8 mouse cellular contexts compared by ENCODE assay signal in the genomic region with DNA sequence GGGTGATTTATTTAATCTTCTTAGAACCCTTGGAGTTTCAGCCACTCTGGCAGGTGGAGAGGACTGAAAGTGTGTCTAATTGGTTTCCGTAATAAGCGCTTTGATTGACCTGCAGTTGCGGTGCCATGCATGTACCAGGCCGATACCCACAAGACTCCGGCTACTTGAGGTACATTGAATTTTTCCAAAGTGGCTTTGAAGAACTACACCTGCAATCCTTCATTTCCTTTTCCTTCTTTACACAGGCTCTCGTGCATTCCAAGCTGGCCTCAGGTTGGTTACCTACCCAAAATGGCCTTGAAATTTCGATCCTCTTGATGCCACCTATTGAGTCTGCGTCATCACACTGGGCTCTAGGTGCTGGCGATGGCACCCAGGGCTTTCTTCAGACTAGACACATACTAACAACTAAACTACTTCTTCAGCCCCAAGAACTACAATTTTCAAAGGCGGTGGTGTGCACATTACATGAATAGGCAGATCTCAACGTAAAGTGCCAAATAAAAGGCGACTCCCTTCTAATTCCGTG. TPM values are rescaled to one million over a fixed set of nuclear protein-coding genes. Genes with fewer than 3 reads are reported as not detected.
DNase-seq lines count a peak whose midpoint lies in the region; ATAC-seq and TF ChIP-seq lines count a peak whose summit lies in the region.

No protein-coding gene starts in this region.

- no peaks in the 10 kb centered on the region for H3K27me3 ChIP-seq in heart, embryonic 10.5 days (ENCODE audit: insufficient read depth, poor library complexity, severe bottlenecking)
- H3K27me3 ChIP-seq in hindbrain, embryonic 10.5 days (ENCODE audit: insufficient read depth, poor library complexity, severe bottlenecking) = no peaks in the 10 kb centered on the region
- no peaks in the 10 kb centered on the region for H3K27me3 ChIP-seq in lung, embryonic 16.5 days (ENCODE audit: control insufficient read depth, insufficient read depth, low read depth, low read length)

- 0 out of 2 replicates have a peak, but pooled peaks cover 3% of the 10 kb centered on the region for H3K36me3 ChIP-seq in heart, embryonic 10.5 days
- H3K36me3 ChIP-seq in ES-E14 (ENCODE audit: control insufficient read depth, insufficient read depth, low read length, poor library complexity, severe bottlenecking) = no peaks in the 10 kb centered on the region
- H3K36me3 ChIP-seq in hindbrain, embryonic 10.5 days = peaks cover 20% of the 10 kb centered on the region
- no peaks in the 10 kb centered on the region for H3K36me3 ChIP-seq in lung, embryonic 16.5 days (ENCODE audit: control insufficient read depth, insufficient read depth, low read length)

- peak overlapping the region; percentile 99 for H3K4me3 ChIP-seq in heart, embryonic 10.5 days
- H3K4me3 ChIP-seq in ES-E14 (ENCODE audit: insufficient read depth in 1 of 2, low read depth in 1 of 2, low read length in 2 of 2, poor library complexity in 1 of 2, severe bottlenecking in 1 of 2) = peak overlapping the region; percentile 73 to 100
- peak overlapping the region; percentile 97 for H3K4me3 ChIP-seq in hindbrain, embryonic 10.5 days
- H3K4me3 ChIP-seq in lung, embryonic 16.5 days (ENCODE audit: low read length) = peak overlapping the region; percentile 83

- H3K27ac ChIP-seq in heart, embryonic 10.5 days = peak overlapping the region; percentile 99
- no peak overlapping the region for H3K27ac ChIP-seq in ES-E14 (ENCODE audit: insufficient read depth, low read depth, low read length, poor library complexity, severe bottlenecking)
- H3K27ac ChIP-seq in hindbrain, embryonic 10.5 days = peak overlapping the region; percentile 100
- peak overlapping the region; percentile 99 for H3K27ac ChIP-seq in lung, embryonic 16.5 days (ENCODE audit: low read length)

- in situ Hi-C loops in ES-E14 (cut with MboI; ENCODE audit: low sequenced_read_pairs in 2 of 2, unreplicated experiment in 2 of 2) = no loop called here

- DNase-seq in heart, embryonic 10.5 days (ENCODE audit: low spot score) = no peak
- DNase-seq in heart, adult 9 months (ENCODE audit: low spot score in 2 of 2) = no peak
- DNase-seq in ES-E14 (ENCODE audit: low read depth, low spot score) = no peak
- no peak for DNase-seq in hindbrain, embryonic 10.5 days (ENCODE audit: low spot score)
- DNase-seq in urinary bladder, postnatal 14 days (ENCODE audit: low spot score) = no peak
- no peak for DNase-seq in gastrocnemius, adult 8-10 months (ENCODE audit: low spot score in 2 of 2)

- H3K9me3 ChIP-seq in heart, embryonic 10.5 days = no peaks in the 10 kb centered on the region
- no peaks in the 10 kb centered on the region for H3K9me3 ChIP-seq in ES-E14 (ENCODE audit: control insufficient read depth, insufficient read depth, low read depth, low read length)
- no peaks in the 10 kb centered on the region for H3K9me3 ChIP-seq in hindbrain, embryonic 10.5 days
- no peaks in the 10 kb centered on the region for H3K9me3 ChIP-seq in lung, embryonic 16.5 days (ENCODE audit: control insufficient read depth, low read length)

- WGBS in heart, embryonic 10.5 days = 49% methylated on average over 13 of the region's 13 CpGs
- WGBS in hindbrain, embryonic 10.5 days = 53% methylated on average over 13 of the region's 13 CpGs
- 34% methylated on average over 13 of the region's 13 CpGs for WGBS in lung, embryonic 16.5 days

- H3K4me2 ChIP-seq in lung, embryonic 16.5 days (ENCODE audit: low read depth, low read length) = peak overlapping the region; percentile 71

- no peak for ATAC-seq in lung, embryonic 16.5 days (ENCODE audit: low read depth)
- ATAC-seq in cerebellum, adult (ENCODE audit: insufficient number of reproducible peaks, low FRiP score, low TSS enrichment) = no peak

- H3K4me1 ChIP-seq in heart, embryonic 10.5 days = peaks cover 20% of the 10 kb centered on the region
- peaks cover 2 to 19% of the 10 kb centered on the region in 2 experiments for H3K4me1 ChIP-seq in ES-E14 (ENCODE audit: control insufficient read depth in 2 of 2, insufficient read depth in 2 of 2, low read length in 2 of 2, poor library complexity in 1 of 2)
- peaks cover 33% of the 10 kb centered on the region for H3K4me1 ChIP-seq in hindbrain, embryonic 10.5 days (replicated peaks)
- peaks cover 24% of the 10 kb centered on the region for H3K4me1 ChIP-seq in lung, embryonic 16.5 days (replicated peaks; ENCODE audit: control insufficient read depth, insufficient read depth, low read length)

- H3K9ac ChIP-seq in ES-E14 (ENCODE audit: insufficient read depth, low read depth, low read length, poor library complexity, severe bottlenecking) = peak overlapping the region; percentile 100
- peak overlapping the region; percentile 96 for H3K9ac ChIP-seq in lung, embryonic 16.5 days (ENCODE audit: low read length)

TF ChIP-seq in ES-E14, 5 proteins besides CTCF, POLR2A, EP300 and RAD21:
- TF ChIP-seq ZNF384 (IDR thresholded peaks at IDR 0.05; ENCODE audit: low read depth, low read length) (no peak), CHD2 (IDR thresholded peaks at IDR 0.05; ENCODE audit: low read depth, low read length) (no peak), MAFK (IDR thresholded peaks at IDR 0.05; ENCODE audit: insufficient read depth, low read depth, low read length) (no peak), ZC3H11A (IDR thresholded peaks at IDR 0.05; ENCODE audit: borderline replicate concordance, low read depth, low read length) (no peak), HCFC1 (IDR thresholded peaks at IDR 0.05; ENCODE audit: borderline replicate concordance, insufficient read depth, low read length) (no peak)

RNA-seq across cellular contexts. Expression of a gene that starts 0.4 kb away (rescaled TPM):
- 90.6 and 104 TPM in 2 replicates for polyA plus RNA-seq in heart, embryonic 10.5 days (2016; fragmentation: Nextera tagmentation; extraction: Ambion mirVana)
- 27.2 and 31.1 TPM in 2 replicates for total RNA-seq in ES-E14 (2012; rRNA removed)
- 146 and 148 TPM in 2 replicates for polyA plus RNA-seq in hindbrain, embryonic 10.5 days (2016; fragmentation: Nextera tagmentation; extraction: Ambion mirVana)
- polyA plus RNA-seq in lung, embryonic 16.5 days (2015; fragmentation: Nextera tagmentation; extraction: Ambion mirVana) = 140 and 166 TPM in 2 replicates
- total RNA-seq in gastrocnemius, adult 8-10 months (2022) = 10 to 100 TPM; 53.9 to 62.9 (median 58.3) TPM

RNA-seq across cellular contexts. Expression of a gene that starts 34.5 kb away (rescaled TPM):
- polyA plus RNA-seq in heart, embryonic 10.5 days (2016; fragmentation: Nextera tagmentation; extraction: Ambion mirVana) = 0.65 and 0.89 TPM in 2 replicates
- total RNA-seq in ES-E14 (2012; rRNA removed) = 2.9 and 4.6 TPM in 2 replicates
- polyA plus RNA-seq in hindbrain, embryonic 10.5 days (2016; fragmentation: Nextera tagmentation; extraction: Ambion mirVana) = 1.3 and 2.4 TPM in 2 replicates
- 0.20 and 0.25 TPM in 2 replicates for polyA plus RNA-seq in lung, embryonic 16.5 days (2015; fragmentation: Nextera tagmentation; extraction: Ambion mirVana)
- under 1 TPM in 1 of 4 experiments, not detected in 3; 0.41 TPM for total RNA-seq in gastrocnemius, adult 8-10 months (2022)

RNA-seq across cellular contexts. Expression of a gene that starts 34.5 kb away (rescaled TPM):
- 0.60 and 0.64 TPM in 2 replicates for polyA plus RNA-seq in heart, embryonic 10.5 days (2016; fragmentation: Nextera tagmentation; extraction: Ambion mirVana)
- total RNA-seq in ES-E14 (2012; rRNA removed) = 0.40 and 0.63 TPM in 2 replicates
- 0.63 and 0.75 TPM in 2 replicates for polyA plus RNA-seq in hindbrain, embryonic 10.5 days (2016; fragmentation: Nextera tagmentation; extraction: Ambion mirVana)
- 2.9 and 3.0 TPM in 2 replicates for polyA plus RNA-seq in lung, embryonic 16.5 days (2015; fragmentation: Nextera tagmentation; extraction: Ambion mirVana)
- under 1 TPM in 1 of 4 experiments, not detected in 3; 0.17 TPM for total RNA-seq in gastrocnemius, adult 8-10 months (2022)
